Mouse (Mus musculus): Measurements from ENCODE around the gene Zfp786.

- TF ChIP-seq CTCF (IDR thresholded peaks at IDR 0.05; ENCODE audit: control insufficient read depth, insufficient read depth, insufficient read length) (no peak), USF1 (IDR thresholded peaks at IDR 0.05; ENCODE audit: low read depth) (no peak), FOSL1 (IDR thresholded peaks at IDR 0.05; ENCODE audit: insufficient read depth, low read length, poor library complexity, severe bottlenecking) (no peak), MYOD1 (IDR thresholded peaks at IDR 0.05; ENCODE audit: control insufficient read depth, insufficient read length, low read depth) (no peak), MAX (IDR thresholded peaks at IDR 0.05) (no peak)
Observed at GRCm38 (mm10) chr6:47818721-47819120, 11.9 kb downstream of the Zfp786 start.
